Mouse (Mus musculus) MEL (cell line): ENCODE measurements at regions not wholly inside any gene's neighbourhood (a gene's known extent, or its start where the extent isn't known, plus 50 kb on each side); places are given as distances from the start of the nearest gene placed in this dataset.

ENCODE experiments used
- DNase-seq: peaks from one replicate; pipeline ENCODE4 v3.0.0; 2011; ENCODE audit warnings: low read depth, low spot score
- H3K27ac ChIP-seq: 2 replicates; pipeline ENCODE4 v1.5.1; 2012; ENCODE audit warnings: low read depth, mild to moderate bottlenecking, control low read depth, low read length, moderate library complexity; ENCODE audit not compliant: control insufficient read depth
- H3K27me3 ChIP-seq, 2 experiments: fragments of 150-350 bp in 1 of 2; sonication (generic) in 1 of 2; 2 replicates each; pipeline ENCODE4 v1.6.1; 2012; ENCODE audit warnings: low read length in 2 of 2, mild to moderate bottlenecking in 2 of 2, improper control_type of control experiment in 1 of 2, moderate library complexity in 1 of 2; ENCODE audit not compliant: insufficient read depth in 2 of 2, control insufficient read depth in 1 of 2
- H3K36me3 ChIP-seq, 2 experiments: 2 replicates each; pipeline ENCODE4 v1.6.1; 2012 to 2014; ENCODE audit warnings: low read length in 2 of 2, improper control_type of control experiment in 1 of 2, inconsistent platforms in 1 of 2, mild to moderate bottlenecking in 1 of 2; ENCODE audit not compliant: insufficient read depth in 2 of 2, control insufficient read depth in 1 of 2
- H3K4me1 ChIP-seq, 2 experiments: fragments of 150-350 bp in 1 of 2; sonication (generic) in 1 of 2; 2 replicates each; pipeline ENCODE4 v1.6.1; 2012; ENCODE audit warnings: low read length in 2 of 2, improper control_type of control experiment in 1 of 2, mild to moderate bottlenecking in 1 of 2; ENCODE audit not compliant: insufficient read depth in 2 of 2, control insufficient read depth in 1 of 2
- H3K4me3 ChIP-seq, 2 experiments: fragments of 150-350 bp in 1 of 2; sonication (generic) in 1 of 2; 2 replicates each; pipeline ENCODE4 v1.5.1; 2012; ENCODE audit warnings: low read depth in 2 of 2, low read length in 2 of 2, mild to moderate bottlenecking in 2 of 2, moderate library complexity in 2 of 2, control low read depth in 1 of 2, improper control_type of control experiment in 1 of 2; ENCODE audit not compliant: control insufficient read depth in 1 of 2, insufficient read depth in 1 of 2
- H3K79me2 ChIP-seq: 2 replicates; pipeline ENCODE4 v1.6.1; 2012; ENCODE audit warnings: mild to moderate bottlenecking, low read length, moderate library complexity; ENCODE audit not compliant: control insufficient read depth, poor library complexity, insufficient read depth
- H3K9ac ChIP-seq: 2 replicates; pipeline ENCODE4 v1.6.1; 2012; ENCODE audit warnings: low read depth, mild to moderate bottlenecking, control low read depth, low read length, moderate library complexity; ENCODE audit not compliant: control insufficient read depth, poor library complexity, severe bottlenecking
- H3K9me3 ChIP-seq: fragments of 150-350 bp; sonication (generic); replicated peaks from 2 replicates; pipeline ENCODE4 v1.6.1; 2012; ENCODE audit warnings: mild to moderate bottlenecking, low read length, improper control_type of control experiment, moderate library complexity; ENCODE audit not compliant: insufficient read depth
- BHLHE40 ChIP-seq: IDR thresholded peaks from 2 replicates; pipeline ENCODE4 v1.6.1; 2012; ENCODE audit warnings: low read depth, mild to moderate bottlenecking, inconsistent platforms, low read length, improper control_type of control experiment, borderline replicate concordance
- E2F4 ChIP-seq: IDR thresholded peaks from 2 replicates; pipeline ENCODE4 v1.6.1; 2011; ENCODE audit warnings: low read depth, low read length, improper control_type of control experiment, borderline replicate concordance
- GABPA ChIP-seq: IDR thresholded peaks from 2 replicates; pipeline ENCODE4 v1.6.1; 2012; ENCODE audit warnings: low read depth, mild to moderate bottlenecking, inconsistent platforms, low read length, improper control_type of control experiment, moderate library complexity
- GATA1 ChIP-seq: IDR thresholded peaks from 2 replicates; pipeline ENCODE4 v1.6.1; 2011; ENCODE audit warnings: low read depth, low read length, improper control_type of control experiment
- KAT2A ChIP-seq: conservative IDR thresholded peaks from 2 replicates; pipeline ENCODE4 v1.6.1; 2012; ENCODE audit warnings: low read depth, low read length, improper control_type of control experiment, inconsistent platforms
- MAX ChIP-seq: IDR thresholded peaks from 2 replicates; pipeline ENCODE4 v1.6.1; 2011; ENCODE audit warnings: low read length, improper control_type of control experiment
- MAZ ChIP-seq: IDR thresholded peaks from 2 replicates; pipeline ENCODE4 v1.6.1; 2012; ENCODE audit warnings: low read depth, mild to moderate bottlenecking, inconsistent platforms, low read length, improper control_type of control experiment
- MXI1 ChIP-seq: IDR thresholded peaks from 2 replicates; pipeline ENCODE4 v1.6.1; 2011; ENCODE audit warnings: mild to moderate bottlenecking, low read depth, low read length, improper control_type of control experiment
- MYB ChIP-seq: IDR thresholded peaks from 2 replicates; pipeline ENCODE4 v1.6.1; 2011; ENCODE audit warnings: mild to moderate bottlenecking, low read depth, low read length, improper control_type of control experiment
- MYC ChIP-seq: IDR thresholded peaks from 2 replicates; pipeline ENCODE4 v1.6.1; 2011; ENCODE audit warnings: low read depth, mild to moderate bottlenecking, low read length, improper control_type of control experiment, moderate library complexity
- NRF1 ChIP-seq: IDR thresholded peaks from 2 replicates; pipeline ENCODE4 v1.6.1; 2014; ENCODE audit warnings: low read depth, mild to moderate bottlenecking, inconsistent platforms, low read length, improper control_type of control experiment, moderate library complexity; ENCODE audit not compliant: poor library complexity, insufficient read depth, severe bottlenecking
- POLR2A ChIP-seq, 2 experiments: IDR thresholded peaks; 2 replicates each; pipeline ENCODE4 v1.6.1; 2011 to 2012; ENCODE audit warnings: low read length in 2 of 2, mild to moderate bottlenecking in 2 of 2, control low read depth in 1 of 2, improper control_type of control experiment in 1 of 2, low read depth in 1 of 2, moderate library complexity in 1 of 2; ENCODE audit not compliant: control insufficient read depth in 1 of 2, insufficient read depth in 1 of 2, poor library complexity in 1 of 2
- RCOR1 ChIP-seq: IDR thresholded peaks from 2 replicates; pipeline ENCODE4 v1.6.1; 2012; ENCODE audit warnings: low read depth, mild to moderate bottlenecking, inconsistent platforms, low read length, improper control_type of control experiment
- SIN3A ChIP-seq: IDR thresholded peaks from 2 replicates; pipeline ENCODE4 v1.6.1; 2012; ENCODE audit warnings: low read length, improper control_type of control experiment, inconsistent platforms
- SMC3 ChIP-seq: IDR thresholded peaks from 2 replicates; pipeline ENCODE4 v1.6.1; 2011; ENCODE audit warnings: low read depth, low read length, improper control_type of control experiment
- TAL1 ChIP-seq: IDR thresholded peaks from 2 replicates; pipeline ENCODE4 v1.6.1; 2012; ENCODE audit warnings: mild to moderate bottlenecking, inconsistent platforms, low read length, moderate library complexity, mixed read lengths
- TBP ChIP-seq: IDR thresholded peaks from 2 replicates; pipeline ENCODE4 v1.8.0; 2011; ENCODE audit warnings: low read depth, low read length, improper control_type of control experiment
- TCF12 ChIP-seq: IDR thresholded peaks from 2 replicates; pipeline ENCODE4 v1.6.1; 2014; ENCODE audit warnings: low read depth, mild to moderate bottlenecking, inconsistent platforms, low read length, improper control_type of control experiment, moderate library complexity
- UBTF ChIP-seq: IDR thresholded peaks from 2 replicates; pipeline ENCODE4 v1.6.1; 2012; ENCODE audit warnings: low read depth, mild to moderate bottlenecking, inconsistent platforms, low read length, improper control_type of control experiment, moderate library complexity, borderline replicate concordance; ENCODE audit not compliant: insufficient read depth
- ZKSCAN1 ChIP-seq: IDR thresholded peaks from 2 replicates; pipeline ENCODE4 v1.6.1; 2012; ENCODE audit warnings: low read depth, mild to moderate bottlenecking, inconsistent platforms, low read length, improper control_type of control experiment, moderate library complexity

- Histone ChIP-seq H3K4me1 (no peaks in the 10 kb centered on the region), H3K27me3 (no peaks in the 10 kb centered on the region), H3K27ac (no peak overlapping the region), H3K9me3 (no peaks in the 10 kb centered on the region), H3K9ac (no peak overlapping the region), H3K36me3 (no peaks in the 10 kb centered on the region), H3K4me3 (no peak overlapping the region), H3K79me2 (no peaks in the 10 kb centered on the region)
- TF ChIP-seq MAZ (no peak), UBTF (no peak), MXI1 (no peak), GABPA (no peak), MYC (no peak), KAT2A (no peak), MYB (no peak), POLR2A (IDR thresholded peaks at IDR 0.05; ENCODE audit: control insufficient read depth in 1 of 2, insufficient read depth in 1 of 2, low read depth in 1 of 2, low read length in 2 of 2, poor library complexity in 1 of 2) (no peak), TBP (no peak), TAL1 (no peak), GATA1 (no peak), SMC3 (no peak), SIN3A (no peak), E2F4 (no peak)
- no peak for DNase-seq
Measured at GRCm38 (mm10) chr5:149871521-149871920, 147.0 kb upstream of the Rxfp2 start.

GRCm38 (mm10) chr5:149873482-149874002 lies 144.9 kb upstream of the Rxfp2 start:
- Histone ChIP-seq H3K79me2 (no peaks in the 10 kb centered on the region), H3K36me3 (no peaks in the 10 kb centered on the region), H3K4me3 (no peak overlapping the region), H3K27me3 (no peaks in the 10 kb centered on the region), H3K4me1 (no peaks in the 10 kb centered on the region), H3K9me3 (no peaks in the 10 kb centered on the region), H3K27ac (no peak overlapping the region), H3K9ac (no peak overlapping the region)
- TF ChIP-seq GABPA (no peak), MYB (no peak), RCOR1 (no peak), ZKSCAN1 (no peak), NRF1 (no peak), TCF12 (no peak), POLR2A (IDR thresholded peaks at IDR 0.05; ENCODE audit: control insufficient read depth in 1 of 2, insufficient read depth in 1 of 2, low read depth in 1 of 2, low read length in 2 of 2, poor library complexity in 1 of 2) (no peak), BHLHE40 (no peak), MAX (no peak)
- DNase-seq: no peak
